Mouse (Mus musculus) CD4-positive helper T cell, adult 2 months (primary cell): ENCODE measurements around the gene Cxcl12.

ENCODE experiments used
- DNase-seq: peaks from one replicate; pipeline ENCODE4 v3.0.0-alpha.2; 2012; ENCODE audit warnings: low read depth, missing footprints, low spot score

The Cxcl12 gene

GRCm38 (mm10) chr6:117168321-117169011 lies at the start of gene Cxcl12:
Gene Cxcl12 (plus strand): TSS chr6:117168535.
- DNase-seq = no peak

- no peak for DNase-seq
Observed at GRCm38 (mm10) chr6:117122074-117122473, 46.3 kb upstream of the Cxcl12 start.

DNA sequence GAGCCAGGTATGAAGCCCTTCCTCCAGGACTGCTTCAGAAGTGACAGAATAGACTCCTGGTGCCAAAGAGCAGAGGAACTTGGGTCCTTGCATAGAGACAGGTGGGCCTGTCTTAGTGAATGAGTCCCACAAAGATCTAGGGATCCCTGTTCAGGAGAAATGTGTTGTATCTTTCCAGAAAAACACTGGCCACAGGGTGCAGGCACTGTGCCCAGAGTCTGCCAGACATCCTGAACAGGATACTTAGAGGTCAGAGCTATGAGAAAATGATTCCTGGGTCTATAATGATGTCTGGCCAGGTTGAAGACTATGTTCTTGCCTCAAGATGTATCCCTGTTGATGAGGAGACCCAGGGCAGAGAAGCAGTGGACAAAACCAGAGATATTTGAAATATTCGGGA lies 42.0 kb upstream of the Cxcl12 start:
- DNase-seq = no peak

DNA sequence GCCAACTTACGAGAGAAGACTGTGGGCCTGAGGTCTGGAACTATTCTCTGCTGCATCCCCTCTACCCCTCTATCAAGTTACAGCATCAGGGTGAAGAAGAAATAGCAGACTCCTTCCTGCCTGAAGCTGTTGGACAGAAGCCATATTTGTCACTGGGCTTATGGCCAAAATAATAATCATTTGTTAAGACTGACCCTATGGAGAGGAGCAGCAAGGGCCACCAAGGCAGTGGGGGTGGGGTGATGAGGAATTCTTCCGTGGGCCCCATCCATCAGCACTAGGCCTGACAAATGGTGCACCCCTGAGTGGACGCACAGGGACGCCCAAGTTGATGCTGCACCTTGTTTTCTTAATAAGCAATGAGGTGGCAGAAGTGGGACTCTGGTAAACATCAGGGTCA lies 38.9 kb upstream of the Cxcl12 start:
- no peak for DNase-seq

DNA sequence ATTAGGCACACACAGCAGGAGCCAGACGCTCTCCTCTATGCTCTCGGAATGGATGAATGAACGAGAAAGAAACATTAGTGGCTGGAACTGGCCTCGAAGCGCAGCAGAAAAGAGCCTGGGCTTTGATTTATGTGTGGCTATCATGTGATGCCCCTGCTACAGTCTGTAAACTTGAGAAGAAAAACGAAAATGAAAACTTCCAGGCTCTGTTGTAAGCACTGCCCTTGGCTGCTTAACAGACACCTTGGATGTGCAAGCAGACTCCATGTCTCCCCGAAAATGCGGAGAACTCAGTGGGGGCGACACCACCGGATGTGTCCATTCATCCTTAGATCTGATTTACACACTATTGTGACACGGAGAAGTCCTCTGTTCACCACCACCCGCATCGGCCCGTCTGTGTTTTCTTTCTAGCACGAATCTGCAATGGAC lies 37.6 kb upstream of the Cxcl12 start:
- no peak for DNase-seq

DNA sequence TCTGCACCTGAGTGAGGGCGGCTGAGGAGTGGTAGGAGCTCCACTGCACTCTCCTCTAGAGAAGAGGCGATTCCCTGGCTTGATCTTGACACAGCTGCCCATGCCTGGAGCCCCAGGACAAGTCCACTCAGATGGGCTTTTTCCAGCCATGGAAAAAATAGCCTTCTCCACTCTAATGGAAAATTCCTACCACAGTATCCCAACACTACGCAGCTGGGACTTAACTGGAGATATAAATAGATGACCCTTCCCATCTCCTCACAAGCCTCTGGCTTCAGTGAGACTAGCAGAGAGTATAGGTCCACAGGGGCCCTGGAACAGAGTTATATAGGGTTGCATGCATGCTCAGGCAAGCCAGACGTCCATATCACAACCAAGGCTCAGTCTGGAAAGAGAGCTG lies 33.8 kb upstream of the Cxcl12 start:
- DNase-seq = no peak

DNA sequence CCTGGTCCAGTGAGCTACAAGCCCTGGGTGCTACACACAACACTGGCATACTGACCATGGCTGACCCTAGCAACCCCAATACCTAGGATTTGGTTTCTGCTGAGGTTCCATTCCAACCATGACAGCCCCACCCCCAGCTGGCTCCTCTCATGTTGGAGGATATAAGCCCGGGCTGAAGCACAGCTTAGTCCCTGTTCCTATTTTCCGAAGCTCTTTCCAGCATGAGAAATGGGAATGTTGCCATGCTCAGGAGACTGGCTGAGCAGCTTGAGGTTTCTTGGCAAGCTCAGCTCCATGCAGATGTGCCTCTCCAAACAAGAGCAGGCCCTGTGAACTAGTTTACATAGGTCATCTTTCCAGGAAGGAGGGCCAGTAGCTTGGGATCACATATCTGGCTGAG lies 30.6 kb upstream of the Cxcl12 start:
- no peak for DNase-seq

DNA sequence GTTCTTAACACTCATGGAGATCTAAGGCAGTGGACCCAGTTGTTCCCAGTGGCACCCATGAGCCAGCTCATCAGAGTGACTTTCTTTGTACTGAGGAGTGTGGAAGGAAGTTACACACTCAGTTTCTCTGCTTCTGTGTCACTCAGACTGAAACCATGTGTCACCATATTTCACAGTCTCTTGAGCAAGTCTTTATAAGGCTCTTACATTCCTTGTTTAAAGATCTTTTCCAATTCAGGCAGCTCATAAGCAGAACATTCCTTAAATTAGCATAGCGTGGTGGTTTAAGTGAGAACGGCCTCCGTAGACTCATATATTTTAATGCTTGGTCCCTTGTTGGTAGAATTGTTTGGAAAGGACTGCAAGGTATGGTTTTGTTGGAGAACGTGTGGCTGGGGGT lies 27.4 kb upstream of the Cxcl12 start:
- no peak for DNase-seq

GRCm38 (mm10) chr6:117146951-117147350 lies 21.4 kb upstream of the Cxcl12 start:
- DNase-seq = no peak

DNA sequence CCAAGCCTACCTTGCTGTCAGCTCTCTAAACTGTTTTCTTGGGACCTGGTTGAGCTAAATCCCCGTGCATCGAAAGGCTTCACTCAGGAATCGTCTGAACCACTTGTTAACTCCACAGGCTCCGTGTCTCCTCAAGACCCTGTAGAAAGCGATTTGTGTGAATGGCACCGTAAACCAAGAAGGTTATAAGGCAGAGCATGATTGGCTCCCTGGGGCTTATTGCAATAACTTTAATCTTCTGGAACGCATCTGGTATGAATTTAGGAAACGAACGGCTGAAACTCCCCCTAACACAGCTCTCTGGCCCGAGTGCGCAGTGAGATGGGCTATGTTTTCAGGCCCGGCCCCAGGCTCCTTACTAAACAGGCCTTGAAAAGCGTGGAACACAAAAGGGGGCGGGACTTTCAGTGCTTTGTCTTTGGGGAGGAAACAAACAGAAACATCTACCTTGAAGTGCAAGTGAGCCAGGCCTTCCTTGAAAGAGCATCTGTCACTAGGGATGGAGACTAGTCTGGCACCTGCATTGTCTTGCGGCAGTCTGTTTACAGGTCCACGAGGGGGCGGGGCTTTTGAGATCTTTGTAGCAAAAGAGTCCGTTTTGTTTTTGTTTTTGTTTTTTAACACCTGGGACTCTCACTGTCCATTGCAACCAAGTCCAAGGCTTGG lies 16.7 kb upstream of the Cxcl12 start:
- no peak for DNase-seq

DNA sequence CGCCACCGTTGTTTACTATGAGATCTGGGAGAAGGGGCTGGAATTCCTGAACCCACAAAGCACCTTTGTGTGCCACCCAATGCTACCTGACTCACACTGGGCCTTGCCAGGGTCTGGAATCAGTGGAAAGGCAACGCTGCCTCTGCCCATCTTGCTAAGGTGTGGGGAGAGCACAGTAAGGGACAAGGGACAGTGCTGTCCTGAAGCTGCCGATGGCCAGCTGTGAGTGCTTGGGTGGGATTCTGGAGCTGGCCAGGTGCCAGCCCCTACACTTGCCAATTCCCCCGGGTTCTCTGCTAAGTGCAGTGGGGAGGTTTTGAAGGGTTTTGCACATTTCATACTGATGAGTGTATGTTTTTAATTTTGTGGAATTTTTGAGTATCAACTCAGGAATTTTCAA lies 15.3 kb upstream of the Cxcl12 start:
- no peak for DNase-seq

GRCm38 (mm10) chr6:117156846-117157245 lies 11.5 kb upstream of the Cxcl12 start:
- DNase-seq = no peak

GRCm38 (mm10) chr6:117159710-117160690 lies 8.3 kb upstream of the Cxcl12 start:
- DNase-seq = no peak

DNA sequence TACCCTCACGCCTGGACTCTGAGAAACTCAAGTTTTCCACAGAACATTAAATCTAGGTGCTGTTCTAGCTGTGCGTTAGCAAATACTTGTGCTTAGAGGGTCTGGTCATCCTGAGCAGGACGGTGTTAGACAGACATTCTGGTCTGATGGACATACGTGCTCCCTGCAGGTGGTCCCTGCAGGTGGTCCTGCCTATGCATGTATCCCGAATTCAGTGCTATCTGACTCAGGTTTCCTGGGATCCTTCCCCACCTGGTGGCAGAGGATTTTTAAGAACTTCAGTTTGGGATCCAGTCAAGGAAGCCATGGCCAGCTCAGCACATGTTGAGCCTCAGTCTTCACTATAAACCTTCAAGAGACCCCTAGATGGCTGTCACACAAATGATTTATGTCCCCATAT lies 4.8 kb upstream of the Cxcl12 start:
- DNase-seq = no peak

GRCm38 (mm10) chr6:117166581-117167425 lies 1.5 kb upstream of the Cxcl12 start:
- DNase-seq = peak; percentile 23

DNA sequence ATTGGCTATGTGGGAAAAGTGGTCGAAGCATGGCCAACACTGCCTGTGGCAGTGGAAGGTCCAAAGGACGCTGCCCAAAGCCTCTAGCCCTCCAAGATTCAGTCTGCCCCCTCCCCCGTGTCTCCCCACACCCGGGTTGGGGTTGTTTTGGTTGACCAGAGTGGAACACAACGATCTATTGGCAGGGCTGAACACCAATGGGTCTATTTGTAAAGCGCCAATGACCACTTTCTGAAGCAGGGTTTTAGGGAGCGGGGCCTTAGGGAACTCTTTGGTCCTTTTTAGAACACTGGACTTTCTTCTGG lies 957 bp upstream of the Cxcl12 start:
- no peak for DNase-seq

DNA sequence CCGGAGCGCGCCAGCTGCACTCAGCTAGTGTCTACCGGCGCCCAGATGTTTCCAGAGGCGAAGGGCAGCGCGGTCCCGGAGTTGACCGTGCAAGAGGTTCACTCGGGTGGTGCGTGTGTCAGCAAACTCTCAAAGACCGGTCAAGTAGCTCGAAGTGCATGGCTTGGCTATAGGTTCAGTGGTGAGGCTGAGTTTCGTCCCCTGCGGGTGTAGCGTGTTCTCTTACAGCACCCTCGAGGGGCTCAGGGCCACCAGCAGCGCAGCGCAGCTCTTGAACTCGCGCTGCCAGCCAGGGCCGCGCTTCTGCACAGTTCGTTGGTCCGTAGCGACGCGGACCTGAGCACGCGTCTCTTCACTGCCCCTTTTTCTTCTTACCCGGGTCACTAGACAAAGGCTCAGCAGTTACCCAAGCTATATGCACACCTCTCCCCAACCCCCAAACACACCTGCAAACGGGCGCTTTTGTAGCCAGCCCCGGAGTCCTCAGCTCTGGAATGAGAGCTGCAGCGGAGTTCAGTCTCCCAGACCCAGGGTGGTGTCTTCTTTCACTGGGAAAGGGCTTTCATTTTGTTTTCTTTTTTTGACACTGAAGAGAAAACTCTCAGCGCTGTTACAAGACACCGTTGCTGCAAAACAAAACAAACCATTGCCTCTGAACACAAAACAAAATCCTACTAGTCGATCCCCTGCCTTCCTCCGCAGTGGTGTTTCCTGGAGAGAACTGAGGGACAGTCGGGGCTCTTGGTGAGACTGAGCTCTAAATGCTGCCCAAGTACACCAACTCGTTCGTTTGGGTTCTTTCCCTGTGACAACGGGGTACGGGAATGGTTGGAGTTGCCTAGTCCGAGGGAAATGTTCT lies 945 bp downstream of the Cxcl12 start:
- no peak for DNase-seq

GRCm38 (mm10) chr6:117169910-117170747 lies 1.8 kb downstream of the Cxcl12 start:
- DNase-seq = no peak

DNA sequence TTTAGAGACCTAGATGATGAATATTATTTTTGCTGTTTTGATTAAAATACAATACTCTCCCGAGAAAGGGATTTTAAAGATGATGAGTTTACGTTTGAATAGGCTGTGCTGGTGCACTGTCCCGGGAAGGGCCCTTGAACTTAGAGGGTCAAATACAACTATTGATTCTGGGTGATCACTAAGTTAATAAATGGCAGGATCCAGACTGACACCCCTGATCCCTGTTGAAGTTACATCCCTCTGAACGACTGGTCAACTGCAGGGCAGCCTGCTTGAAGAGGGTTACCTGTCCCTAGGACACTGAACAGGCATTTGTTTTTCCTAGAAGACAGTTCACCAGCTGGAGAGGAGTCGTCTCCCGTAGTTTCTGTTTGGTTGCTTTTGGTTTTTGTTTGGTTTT lies 4.0 kb downstream of the Cxcl12 start:
- no peak for DNase-seq

DNA sequence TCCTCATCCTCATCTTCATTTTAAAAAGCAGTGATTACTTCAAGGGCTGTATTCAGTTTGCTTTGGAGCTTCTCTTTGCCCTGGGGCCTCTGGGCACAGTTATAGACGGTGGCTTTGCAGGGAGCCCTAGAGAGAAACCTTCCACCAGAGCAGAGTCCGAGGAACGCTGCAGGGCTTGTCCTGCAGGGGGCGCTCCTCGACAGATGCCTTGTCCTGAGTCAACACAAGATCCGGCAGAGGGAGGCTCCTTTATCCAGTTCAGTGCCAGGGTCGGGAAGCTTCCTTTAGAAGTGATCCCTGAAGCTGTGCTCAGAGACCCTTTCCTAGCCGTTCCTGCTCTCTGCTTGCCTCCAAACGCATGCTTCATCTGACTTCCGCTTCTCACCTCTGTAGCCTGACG lies 5.5 kb downstream of the Cxcl12 start:
- no peak for DNase-seq
